Mouse (Mus musculus): ENCODE data around the gene Prep.

Prep gene

GRCm38 (mm10) chr10:45066931-45067308 is at the start of gene Prep:
Gene Prep (plus strand): TSS chr10:45067203.
- DNase-seq = peak; percentile 90

- no peak for DNase-seq
These were observed 49.7 kb upstream of the Prep start for GRCm38 (mm10) chr10:45017352-45017751.

DNA sequence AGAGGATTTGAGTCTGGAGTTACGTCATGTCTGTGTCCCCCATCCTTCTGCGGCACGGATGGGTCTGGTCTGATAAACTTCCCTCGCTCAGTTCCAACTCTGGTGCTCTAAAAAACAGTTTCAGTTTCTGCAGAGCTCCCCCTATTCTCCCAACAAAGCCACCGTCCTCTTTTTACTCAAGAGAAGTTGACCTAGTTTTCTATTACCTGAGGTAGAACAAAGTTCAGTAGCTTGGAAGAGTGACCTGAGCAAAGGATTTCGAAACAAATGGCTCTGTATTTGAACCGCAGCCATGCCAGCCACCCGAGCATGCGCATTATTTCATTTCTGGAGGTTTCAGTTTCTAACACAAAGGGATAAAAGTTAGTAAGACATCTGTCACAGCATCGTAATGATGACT is 49.2 kb upstream of the Prep start:
- DNase-seq = no peak

DNA sequence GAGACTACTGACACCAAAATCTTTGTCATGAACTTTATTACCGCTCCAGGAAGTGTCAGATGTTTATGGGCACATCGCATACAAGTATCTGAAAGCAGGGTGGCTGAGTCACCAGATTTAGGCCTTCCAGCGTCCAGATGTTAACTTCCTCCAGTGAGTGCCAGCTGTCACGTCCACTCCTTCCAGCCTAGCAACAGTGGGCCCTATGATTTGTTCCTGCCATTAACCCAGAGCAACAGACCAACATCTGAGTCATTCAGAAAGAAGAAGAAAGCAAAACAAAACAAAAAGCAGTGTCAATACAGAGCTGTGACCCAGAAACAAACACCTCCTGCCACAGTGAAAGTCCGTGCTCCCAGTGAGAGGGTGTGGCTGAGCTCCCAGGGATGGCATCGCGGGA is 47.6 kb upstream of the Prep start:
- DNase-seq = no peak

- DNase-seq = no peak
These were observed 47.2 kb upstream of the Prep start for GRCm38 (mm10) chr10:45019849-45020248.

DNA sequence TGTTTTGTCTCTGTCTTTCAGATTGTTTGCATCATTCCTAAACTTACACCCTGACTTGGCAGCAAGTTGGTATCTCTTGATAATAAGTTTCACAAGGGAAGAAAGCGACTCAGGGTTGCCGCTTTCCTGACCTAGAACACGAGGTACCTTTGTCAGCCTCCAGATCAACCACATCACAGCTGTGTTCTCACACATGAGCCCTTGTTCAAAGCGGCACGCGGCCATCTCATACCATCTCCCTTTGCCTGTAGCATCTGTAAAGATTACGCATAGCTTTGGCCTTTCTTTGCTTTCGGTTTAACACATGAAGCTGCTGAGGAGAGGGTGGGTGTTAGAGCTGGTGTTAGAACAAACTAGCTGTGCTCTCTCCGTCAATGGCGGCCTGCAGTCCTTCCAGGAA is 46.7 kb upstream of the Prep start:
- peak; percentile 30 for DNase-seq

DNA sequence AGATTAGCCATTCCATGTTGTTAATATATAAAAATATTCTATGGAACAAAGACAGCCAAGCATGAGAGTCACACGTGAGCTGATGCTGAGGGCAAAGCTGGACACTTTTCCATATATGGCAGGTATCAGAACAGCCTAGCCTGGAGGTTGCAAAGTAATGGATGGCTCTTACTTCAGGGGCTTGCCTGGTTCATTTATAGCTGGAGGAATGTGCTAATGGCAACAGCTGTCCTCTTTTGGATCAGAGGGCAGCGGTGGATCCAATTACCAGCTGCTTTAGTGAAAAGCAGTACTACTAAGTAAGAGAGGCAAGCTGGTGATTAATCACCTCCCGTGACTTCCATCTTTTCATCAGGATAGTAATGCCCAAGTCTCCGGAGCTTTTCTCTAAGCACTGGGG is 41.8 kb upstream of the Prep start:
- DNase-seq = no peak

DNA sequence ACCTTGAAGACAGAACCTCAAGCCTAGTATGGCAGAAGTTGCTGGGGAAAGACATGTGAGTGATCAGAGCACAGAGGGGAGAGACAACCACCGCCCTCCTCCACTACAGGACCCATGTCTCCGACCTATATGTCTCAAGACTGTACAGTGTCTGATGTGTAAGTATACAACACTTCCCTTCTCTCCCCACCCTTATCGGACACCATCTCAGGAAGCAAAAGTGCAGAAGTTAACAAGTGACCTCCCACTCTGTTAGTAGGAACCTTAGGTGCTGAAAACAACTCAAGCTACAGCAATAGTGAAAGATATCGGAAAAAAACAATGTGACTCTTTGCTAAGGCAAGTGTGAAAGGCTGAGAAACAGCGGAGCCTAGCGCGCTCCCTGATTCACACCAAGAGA is 40.1 kb upstream of the Prep start:
- no peak for DNase-seq

- DNase-seq = peak; percentile 75
These were observed 21.6 kb upstream of the Prep start for GRCm38 (mm10) chr10:45045268-45045928.

DNA sequence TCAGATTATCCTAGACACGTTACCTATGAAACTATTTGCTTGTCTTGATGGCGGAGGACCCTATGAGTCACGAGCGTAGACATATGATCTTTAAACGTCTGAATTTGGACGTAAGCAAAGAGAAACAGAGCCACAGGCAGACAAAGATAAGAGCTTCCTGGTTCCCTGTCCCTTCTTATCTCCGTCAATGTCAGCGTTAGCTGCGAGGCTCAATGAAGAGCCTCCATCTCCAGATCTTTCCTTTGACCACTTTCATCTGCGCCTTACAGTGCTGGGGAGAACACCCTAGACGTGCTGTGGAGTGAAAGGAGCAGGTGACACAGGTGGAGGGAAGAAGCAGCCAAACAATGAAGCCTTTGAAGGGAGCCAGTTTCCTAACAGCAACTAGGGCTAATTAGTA is 18.8 kb upstream of the Prep start:
- DNase-seq = no peak

DNA sequence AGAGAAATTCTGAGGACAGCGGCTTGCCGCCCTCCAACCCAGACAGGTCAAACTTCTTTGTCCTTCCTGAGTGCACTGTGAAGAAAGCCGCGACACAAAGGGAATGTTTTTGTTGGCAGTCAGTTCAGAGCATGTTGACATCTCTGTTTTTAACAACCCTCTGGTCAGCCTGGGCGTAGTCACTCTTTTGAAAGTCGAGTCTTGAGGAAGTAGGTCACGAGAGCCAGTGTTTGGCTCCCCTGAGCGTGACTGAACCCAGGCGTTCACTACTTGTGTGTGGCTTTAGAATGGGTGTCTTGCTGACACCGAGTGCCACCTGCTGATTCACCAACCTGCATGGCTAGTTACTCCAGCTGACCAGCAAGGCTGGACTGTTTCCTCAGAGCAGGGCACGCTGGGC is 18.4 kb upstream of the Prep start:
- DNase-seq = no peak

DNA sequence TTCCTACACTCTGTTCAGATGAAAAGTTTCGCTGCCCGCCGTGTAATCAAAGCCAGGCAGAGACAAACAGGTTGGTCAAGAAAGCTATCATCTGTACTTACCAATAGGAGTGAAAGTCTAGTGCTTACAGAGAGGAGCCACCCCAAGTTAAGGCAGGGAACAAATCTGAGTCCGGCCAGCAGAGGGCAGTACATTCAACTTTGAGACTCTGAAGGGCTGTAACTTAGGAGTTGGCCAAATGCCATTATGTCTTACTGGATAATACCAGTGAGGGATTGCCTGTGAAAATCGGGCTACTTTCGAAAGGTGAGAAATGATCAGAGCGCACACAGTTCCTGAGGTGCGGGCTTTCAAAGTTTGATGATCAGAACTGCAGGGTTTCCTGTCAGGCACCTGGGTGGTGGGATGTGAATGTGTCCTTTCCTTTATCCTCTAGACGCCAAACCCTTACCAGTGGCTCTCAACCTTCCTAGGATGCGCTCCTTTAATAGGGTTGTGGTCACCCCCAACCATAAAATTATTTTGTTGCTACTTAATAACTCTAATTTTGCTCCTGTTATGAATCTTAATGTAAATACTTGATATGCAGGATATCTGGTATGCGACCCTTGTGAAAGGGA is 15.8 kb upstream of the Prep start:
- DNase-seq = peak; percentile 71

DNA sequence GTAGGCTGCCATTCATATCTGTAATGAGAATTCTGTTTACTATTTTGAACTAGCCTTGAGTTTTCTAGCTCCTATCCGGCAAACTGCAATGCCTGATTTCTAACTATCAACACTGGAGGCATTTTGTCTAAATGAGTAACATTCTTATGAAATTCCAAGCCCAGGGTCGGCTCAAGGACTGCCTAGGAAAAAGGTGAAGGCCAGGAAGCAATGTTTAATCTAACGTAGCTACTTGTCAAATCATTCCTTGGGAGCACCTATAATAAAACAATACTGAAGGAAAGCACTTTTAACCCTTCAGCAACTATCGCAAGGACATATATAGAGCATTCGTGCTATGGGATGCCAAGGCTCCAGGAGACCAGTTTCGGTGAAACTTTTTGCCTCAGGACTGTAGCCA is 8.6 kb upstream of the Prep start:
- DNase-seq = no peak

DNA sequence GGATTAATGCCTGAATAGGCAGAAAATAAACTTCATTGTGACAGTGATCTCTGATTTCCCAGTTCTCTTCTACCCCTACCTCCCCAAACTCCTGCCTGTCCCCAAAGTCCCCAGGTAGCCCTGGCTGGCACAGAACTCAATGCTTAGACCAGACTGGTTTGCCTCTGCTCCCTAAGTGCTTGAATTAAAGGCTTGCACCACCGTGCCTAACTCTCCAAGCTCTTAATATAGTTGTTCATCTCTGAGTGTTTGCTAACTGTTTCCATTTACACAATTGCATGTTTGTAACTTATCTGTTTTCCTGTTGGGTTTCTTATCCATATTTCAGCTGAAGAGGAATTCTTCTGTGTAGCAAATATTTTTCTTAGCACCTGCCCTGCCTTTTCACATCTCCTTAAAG is 6.2 kb upstream of the Prep start:
- no peak for DNase-seq

DNA sequence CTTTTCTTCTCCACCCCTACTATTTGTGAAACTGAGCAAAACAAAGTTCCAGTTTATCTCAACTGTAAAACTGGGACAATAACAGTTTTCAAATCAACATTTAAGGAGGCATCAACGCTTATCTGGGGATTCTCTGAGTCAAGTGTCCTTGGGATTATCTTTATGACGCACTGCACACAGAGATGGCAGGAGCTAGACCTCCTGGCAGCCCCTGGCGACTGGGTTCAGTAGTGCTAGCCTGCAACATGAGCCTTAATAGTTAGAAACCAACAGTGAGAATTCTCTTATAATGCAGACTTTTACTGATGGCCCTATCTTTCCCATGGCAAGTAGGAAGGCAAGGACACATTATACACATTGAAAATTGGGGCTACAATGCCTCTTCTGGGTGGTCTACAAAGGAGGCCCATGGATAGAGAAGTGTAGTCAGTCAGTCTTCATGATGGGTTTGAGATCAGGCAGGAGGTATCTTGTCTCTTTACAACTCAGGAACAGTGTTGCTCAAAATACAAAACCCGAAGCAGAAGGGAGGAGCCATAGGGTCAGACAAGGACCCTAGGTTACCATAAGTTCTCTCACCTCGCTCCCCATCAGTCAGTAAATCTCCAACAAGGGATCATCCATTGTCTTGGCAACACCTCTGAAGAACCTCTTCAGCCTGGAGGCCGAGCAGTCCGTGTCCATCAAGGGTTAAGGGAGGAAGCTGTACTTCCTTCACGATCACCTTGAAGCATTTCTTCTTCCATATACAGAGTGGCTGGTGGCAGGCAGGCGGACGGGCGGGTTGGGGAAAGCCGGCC is 672 bp upstream of the Prep start:
- DNase-seq = peak; percentile 46

DNA sequence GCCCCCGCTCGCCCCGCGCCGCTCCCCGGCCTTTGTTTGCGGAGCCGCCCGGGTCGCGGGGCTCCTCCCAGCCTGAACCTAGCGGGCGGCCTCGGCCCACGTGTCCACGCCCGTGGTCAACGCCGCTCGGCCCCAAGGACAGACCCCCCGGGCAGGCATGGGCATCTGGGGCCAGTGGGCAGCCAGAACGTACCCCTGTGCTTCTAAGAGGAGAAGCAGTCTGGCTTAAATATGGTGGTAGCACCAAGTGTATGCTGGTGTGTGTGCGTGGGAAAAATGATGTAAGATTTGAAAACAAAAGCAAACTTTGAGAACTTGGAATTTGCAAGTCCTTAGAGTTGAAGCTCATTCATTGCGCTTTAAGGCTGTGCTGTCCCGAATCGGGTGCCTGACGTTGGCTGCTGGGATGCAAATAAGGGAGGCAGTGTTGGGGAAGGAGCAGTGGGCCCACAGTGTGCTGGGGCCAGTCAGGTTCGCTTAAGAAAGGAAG is 478 bp downstream of the Prep start:
- DNase-seq = peak; percentile 23

GRCm38 (mm10) chr10:45069557-45069956 is 2.6 kb downstream of the Prep start:
- no peak for DNase-seq

GRCm38 (mm10) chr10:45070362-45070761 is 3.4 kb downstream of the Prep start:
- DNase-seq = no peak

DNA sequence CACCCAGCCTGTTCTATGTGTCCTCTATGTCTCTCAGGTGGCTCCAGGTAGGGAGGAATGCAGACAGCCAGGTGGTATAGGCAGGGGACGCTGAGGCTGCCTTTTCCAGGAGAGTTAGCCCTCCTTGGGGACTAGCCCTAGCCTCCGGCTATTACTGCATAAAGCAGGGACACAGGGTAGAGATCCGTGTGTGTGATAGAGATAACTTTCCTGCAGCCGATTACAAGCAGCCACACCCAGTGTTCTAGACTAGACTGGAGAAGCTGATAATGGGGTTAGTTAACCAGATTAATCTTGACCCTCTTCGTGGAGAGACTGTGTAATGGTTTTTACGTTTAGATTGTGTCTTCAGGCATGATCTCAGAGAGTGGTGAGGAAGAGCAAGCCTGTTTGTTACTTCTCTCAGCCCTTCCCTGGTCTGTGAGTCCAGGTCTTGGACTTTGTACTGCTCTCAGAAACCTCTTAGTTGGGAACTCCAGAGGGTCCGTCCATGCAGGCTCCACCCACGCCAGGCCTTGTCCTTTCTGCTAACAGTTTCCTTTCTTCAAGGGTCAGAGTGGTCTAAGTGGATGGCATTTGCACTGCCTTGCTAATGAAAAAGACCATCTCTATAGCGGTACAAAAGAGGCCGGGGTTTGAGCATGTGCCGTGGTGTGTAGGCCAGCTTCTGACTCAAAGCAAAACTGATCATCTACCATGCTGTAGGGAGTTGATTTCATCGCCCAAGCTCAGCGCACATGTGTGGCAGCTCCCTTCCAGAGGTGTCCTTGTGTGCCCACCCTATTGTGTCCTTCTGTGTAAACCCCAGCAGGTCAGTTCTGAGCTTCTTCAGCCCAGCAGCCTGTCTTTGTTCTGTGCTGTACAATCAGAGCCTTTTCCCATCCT is 4.2 kb downstream of the Prep start:
- no peak for DNase-seq

GRCm38 (mm10) chr10:45072339-45072738 is 5.3 kb downstream of the Prep start:
- no peak for DNase-seq

GRCm38 (mm10) chr10:45074543-45074942 is 7.5 kb downstream of the Prep start:
- no peak for DNase-seq

DNA sequence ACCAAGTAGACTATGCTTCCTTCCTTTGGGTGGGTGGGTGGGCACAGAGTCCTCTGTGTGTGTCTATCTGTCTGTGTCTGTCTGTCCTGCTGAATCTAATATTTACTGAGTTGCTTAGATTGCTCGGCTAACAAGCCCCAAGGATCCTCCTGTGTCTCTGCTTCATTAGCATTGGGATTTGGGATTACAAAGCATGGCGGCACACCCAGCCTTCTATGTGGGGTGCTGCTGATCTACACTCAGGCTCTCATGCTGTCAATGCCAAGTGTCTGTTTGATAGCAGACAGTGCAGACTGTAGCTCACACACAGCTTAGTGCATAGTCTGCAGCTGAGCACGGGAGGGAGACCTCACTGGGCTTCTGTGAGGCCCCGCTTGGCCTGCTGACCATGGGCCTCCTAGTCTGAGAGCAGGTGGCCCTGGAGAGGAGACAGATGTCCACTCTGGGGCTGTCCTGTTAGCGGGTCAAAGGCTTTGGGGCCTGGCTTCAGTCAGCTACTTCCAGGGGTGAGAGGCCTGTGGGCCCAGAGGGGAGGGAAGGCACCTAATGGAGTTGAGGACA is 8.6 kb downstream of the Prep start:
- DNase-seq = no peak

DNA sequence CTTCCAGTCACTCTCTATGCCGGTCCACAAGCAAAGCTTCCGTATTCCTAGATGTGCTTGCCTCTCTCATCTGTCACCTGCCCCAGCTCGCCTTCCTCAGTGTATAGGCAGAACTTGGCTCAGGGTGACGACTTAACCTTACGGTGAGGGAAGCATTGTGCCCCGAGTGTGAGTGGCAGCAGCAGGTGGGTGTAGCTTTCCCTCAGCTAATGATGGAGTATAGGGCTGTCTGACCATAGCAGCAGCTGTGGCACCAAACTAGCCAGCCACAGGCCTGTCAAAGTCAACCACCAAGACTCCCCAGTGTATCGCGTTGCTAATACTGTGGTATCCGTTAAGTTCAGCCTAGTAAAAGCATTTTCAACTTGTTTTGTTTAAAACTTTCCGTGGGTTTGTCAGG is 9.6 kb downstream of the Prep start:
- no peak for DNase-seq

Data from thymus, postnatal 25 days (tissue).